ENCODE assay signal across 8 mouse cellular contexts in the genomic region with DNA sequence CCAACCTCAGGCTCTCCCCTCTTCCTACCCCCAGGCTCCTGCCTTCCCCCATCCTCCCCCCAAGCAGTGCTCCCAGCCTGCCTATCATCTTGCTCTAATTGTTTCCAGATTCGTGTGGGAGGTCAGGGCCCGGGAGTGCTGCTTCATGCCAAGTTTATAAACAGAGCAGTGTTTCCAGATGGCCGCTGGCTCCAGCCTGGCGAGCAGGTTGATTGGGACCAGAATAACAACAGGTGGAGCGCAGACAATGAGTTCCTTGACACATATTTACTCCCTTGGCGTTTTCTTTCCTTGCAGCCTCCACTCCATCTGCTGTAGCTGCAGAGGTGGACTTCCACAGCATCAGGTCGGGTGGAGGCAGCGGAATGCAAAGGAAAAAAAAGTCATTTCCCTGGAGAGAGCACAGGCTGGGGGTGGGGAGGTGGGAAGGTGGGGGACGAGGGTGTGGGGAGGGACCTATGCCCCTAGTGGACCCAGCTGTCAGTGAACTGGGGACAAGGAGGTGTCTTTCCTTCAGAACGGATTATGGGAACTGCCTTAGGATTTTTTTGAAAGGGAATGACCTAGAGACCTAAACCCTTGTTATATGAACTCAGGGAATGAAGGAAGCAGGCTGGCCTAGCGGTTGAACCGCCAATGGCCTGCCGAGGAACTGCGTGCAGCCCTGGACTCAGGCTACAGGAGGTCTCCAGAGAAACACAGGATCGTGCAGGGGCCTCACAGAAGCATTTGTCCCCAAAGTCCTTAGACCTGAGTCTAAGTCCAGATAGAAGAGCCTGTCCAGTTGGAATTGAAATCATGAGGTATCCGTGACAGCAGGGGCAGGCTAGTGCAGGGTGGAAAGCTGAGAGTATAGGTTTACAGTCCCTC.
DNase-seq lines count a peak whose midpoint lies in the region; ATAC-seq and TF ChIP-seq lines count a peak whose summit lies in the region.

No protein-coding gene starts in this region.

- H3K27me3 ChIP-seq in embryonic facial prominence, embryonic 12.5 days, result no peaks in the 10 kb centered on the region
- H3K27me3 ChIP-seq in intestine, postnatal 0 days (replicated peaks; ENCODE audit: control insufficient read depth, insufficient read depth, low read length), result no peaks in the 10 kb centered on the region
- H3K27me3 ChIP-seq in midbrain, embryonic 14.5 days (ENCODE audit: control insufficient read depth, insufficient read depth, low read length), result no peaks in the 10 kb centered on the region

- TF ChIP-seq CTCF in intestine, postnatal 0 days (IDR thresholded peaks at IDR 0.05; ENCODE audit: low read depth), result peak; percentile 14; the same call in 1 of the 2 replicates

- no peaks in the 10 kb centered on the region for H3K36me3 ChIP-seq in embryonic facial prominence, embryonic 12.5 days
- H3K36me3 ChIP-seq in intestine, postnatal 0 days (ENCODE audit: control insufficient read depth, insufficient read depth), result no peaks in the 10 kb centered on the region
- no peaks in the 10 kb centered on the region for H3K36me3 ChIP-seq in midbrain, embryonic 14.5 days (ENCODE audit: control insufficient read depth, insufficient read depth, low read length)

- no peak overlapping the region for H3K9ac ChIP-seq in embryonic facial prominence, embryonic 12.5 days
- no peak overlapping the region for H3K9ac ChIP-seq in intestine, postnatal 0 days (ENCODE audit: low read depth, low read length)
- no peak overlapping the region for H3K9ac ChIP-seq in midbrain, embryonic 14.5 days (replicated peaks; ENCODE audit: low read length)

- peak; percentile 40 for DNase-seq in adrenal gland, adult 2 months
- peak; percentile 99 for DNase-seq in heart, adult 11 months
- DNase-seq in left cerebral cortex, postnatal 10 days (ENCODE audit: extremely low spot score in 1 of 2, low spot score in 2 of 2), result peak; percentile 8 to 72
- peak; percentile 58 for DNase-seq in midbrain, embryonic 14.5 days
- peak; percentile 32 for DNase-seq in telencephalon, adult 2 months (ENCODE audit: low read depth, low spot score)
- no peak for DNase-seq in T-cell, adult 2 months (ENCODE audit: low spot score)

- H3K4me1 ChIP-seq in embryonic facial prominence, embryonic 12.5 days, result peaks cover 44% of the 10 kb centered on the region
- H3K4me1 ChIP-seq in intestine, postnatal 0 days (replicated peaks; ENCODE audit: control insufficient read depth, insufficient read depth, low read length), result no peaks in the 10 kb centered on the region
- peaks cover 13% of the 10 kb centered on the region; the same call in 1 of the 2 replicates for H3K4me1 ChIP-seq in midbrain, embryonic 14.5 days (ENCODE audit: control insufficient read depth, insufficient read depth, low read length)

- intact Hi-C loops in left cerebral cortex, postnatal 10 days (cut with DNase I), result no loop called here

- H3K4me2 ChIP-seq in embryonic facial prominence, embryonic 12.5 days (replicated peaks), result peak overlapping the region; percentile 38
- no peak overlapping the region for H3K4me2 ChIP-seq in intestine, postnatal 0 days (replicated peaks; ENCODE audit: low read depth)
- H3K4me2 ChIP-seq in midbrain, embryonic 14.5 days (ENCODE audit: low read length), result peak overlapping the region; percentile 7

- H3K9me3 ChIP-seq in embryonic facial prominence, embryonic 12.5 days, result no peaks in the 10 kb centered on the region
- H3K9me3 ChIP-seq in intestine, postnatal 0 days (ENCODE audit: control insufficient read depth), result no peaks in the 10 kb centered on the region
- H3K9me3 ChIP-seq in midbrain, embryonic 14.5 days (ENCODE audit: control insufficient read depth, low read length), result no peaks in the 10 kb centered on the region

- H3K4me3 ChIP-seq in embryonic facial prominence, embryonic 12.5 days, result no peak overlapping the region
- no peak overlapping the region for H3K4me3 ChIP-seq in intestine, postnatal 0 days (ENCODE audit: low read depth, low read length)
- H3K4me3 ChIP-seq in midbrain, embryonic 14.5 days (replicated peaks; ENCODE audit: low read depth, low read length), result no peak overlapping the region

- ATAC-seq in embryonic facial prominence, embryonic 12.5 days (ENCODE audit: insufficient number of reproducible peaks, insufficient read depth, low FRiP score, low TSS enrichment), result peak; percentile 95
- ATAC-seq in intestine, postnatal 0 days, result no peak; the same call in 1 of the 2 replicates
- ATAC-seq in midbrain, embryonic 14.5 days (ENCODE audit: low FRiP score, low TSS enrichment), result peak; percentile 65

- H3K27ac ChIP-seq in embryonic facial prominence, embryonic 12.5 days, result peak overlapping the region; percentile 96
- H3K27ac ChIP-seq in intestine, postnatal 0 days (ENCODE audit: low read depth, low read length), result no peak overlapping the region
- no peak overlapping the region for H3K27ac ChIP-seq in midbrain, embryonic 14.5 days (replicated peaks; ENCODE audit: low read depth, low read length)

- WGBS in embryonic facial prominence, embryonic 12.5 days, result under 1% methylated on average over 16 of the region's 16 CpGs
- 14% methylated on average over 16 of the region's 16 CpGs for WGBS in intestine, postnatal 0 days
- 2% methylated on average over 16 of the region's 16 CpGs for WGBS in midbrain, embryonic 14.5 days
